Mouse (Mus musculus) kidney, adult 2 months (tissue): ENCODE measurements around the gene D11Wsu47e. TPM values are rescaled to one million over a fixed set of nuclear protein-coding genes. Genes with fewer than 3 reads are reported as not detected.
A peak's percentile ranks its signal among the peaks of the same experiment; 100 is the strongest.
"Not testable (repeated sequence)": the region's sequence is repeated elsewhere in the genome, so short reads cannot be mapped to it uniquely, and the experiment has no call there.

Source experiments
- DNase-seq: peaks from one replicate; pipeline ENCODE4 v3.0.0; 2021
- H3K27ac ChIP-seq: fragments of 200-500 bp; 2 replicates; pipeline ENCODE4 v1.5.1; 2012; ENCODE audit warnings: low read depth, low read length, control low read depth, inconsistent platforms; ENCODE audit not compliant: insufficient read depth
- H3K27me3 ChIP-seq: fragments of 200-500 bp; replicated peaks from 2 replicates; pipeline ENCODE4 v1.6.1; 2012; ENCODE audit warnings: mild to moderate bottlenecking, moderate library complexity, low read length, inconsistent platforms; ENCODE audit not compliant: control insufficient read depth, insufficient read depth
- H3K36me3 ChIP-seq: fragments of 200-500 bp; 2 replicates; pipeline ENCODE4 v1.6.1; 2012; ENCODE audit warnings: mild to moderate bottlenecking, moderate library complexity, low read length, inconsistent platforms; ENCODE audit not compliant: control insufficient read depth, insufficient read depth
- H3K4me1 ChIP-seq: fragments of 200-500 bp; 2 replicates; pipeline ENCODE4 v1.6.1; 2011; ENCODE audit warnings: low read length; ENCODE audit not compliant: control insufficient read depth, insufficient read depth
- H3K4me3 ChIP-seq: fragments of 200-500 bp; 2 replicates; pipeline ENCODE4 v1.5.1; 2011; ENCODE audit warnings: mild to moderate bottlenecking, low read depth, low read length, control low read depth; ENCODE audit not compliant: insufficient read depth
- CTCF ChIP-seq: fragments of 200-500 bp; conservative IDR thresholded peaks from 2 replicates; pipeline ENCODE4 v1.5.1; 2011; ENCODE audit warnings: low read depth, mild to moderate bottlenecking, control low read depth, low read length, moderate library complexity, mixed read lengths; ENCODE audit not compliant: insufficient read depth, insufficient read length
- POLR2A ChIP-seq: fragments of 200-500 bp; IDR thresholded peaks from one replicate; pipeline ENCODE4 v1.6.1; 2011; ENCODE audit warnings: low read depth, low read length, control low read depth
- WGBS: fragments of 180-500 bp; shearing (Covaris S2); methylation state at CpG from one replicate; pipeline ENCODE4 v1.1.7; 2018; 5-methylcytosine and 5-hydroxymethylcytosine counted together
- polyA plus RNA-seq: library from polyadenylated mRNA; depleted of rRNA; stranded (reverse); fragments of >200 nt; gene quantifications from 2 replicates; pipeline ENCODE4 v1.2.3, GENCODE M21; 2012

The D11Wsu47e gene
- polyA plus RNA-seq, 1 experiment: 7.6 TPM

DNA sequence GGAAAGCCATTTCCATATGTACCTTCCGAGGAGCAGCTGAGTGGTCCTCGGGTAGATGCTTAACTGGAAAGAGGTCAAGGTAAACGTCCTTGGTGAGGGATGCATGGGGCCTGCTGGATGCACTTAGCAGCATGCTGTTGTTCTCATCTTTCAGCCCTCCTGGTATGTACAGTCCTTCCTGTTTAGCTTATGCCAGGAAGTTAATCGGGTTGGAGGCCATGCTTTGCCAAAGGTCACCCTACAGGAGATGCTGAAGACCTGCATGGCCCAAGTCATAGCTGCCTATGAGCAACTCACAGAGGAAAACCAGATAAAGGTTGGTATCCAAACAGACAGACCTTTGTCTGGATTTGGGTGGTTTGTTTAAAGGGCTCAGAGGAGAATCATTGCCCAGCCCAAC is 27.0 kb upstream of the D11Wsu47e start:
- H3K27me3 ChIP-seq: no peaks in the 10 kb centered on the region
- no peak overlapping the region for H3K27ac ChIP-seq
- H3K36me3 ChIP-seq: peaks cover 4% of the 10 kb centered on the region; the same call in 1 of the 2 replicates
- no peak overlapping the region for H3K4me3 ChIP-seq
- peaks cover 9% of the 10 kb centered on the region; the same call in 1 of the 2 replicates for H3K4me1 ChIP-seq
- TF ChIP-seq CTCF: no peak
- 51% methylated on average over 4 of the region's 4 CpGs for WGBS
- no peak for DNase-seq

DNA sequence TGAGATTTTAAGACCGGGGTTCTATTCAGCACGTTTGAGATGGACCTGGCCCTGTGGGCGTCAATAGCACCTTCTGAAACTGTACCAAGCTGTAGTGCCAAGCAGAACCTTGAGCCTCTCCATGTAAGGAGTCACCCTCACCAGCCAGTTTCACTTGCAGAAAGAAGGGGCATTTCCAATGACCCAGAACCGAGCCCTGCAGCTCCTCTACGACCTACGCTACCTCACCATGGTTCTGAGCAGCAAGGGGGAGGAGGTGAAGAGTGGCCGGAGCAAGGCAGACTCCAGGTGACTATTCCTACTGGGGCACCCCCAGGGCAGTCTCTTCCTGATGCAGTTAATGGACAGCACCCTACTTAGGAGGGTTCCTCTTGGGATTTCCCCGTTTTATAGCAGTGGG is 25.9 kb upstream of the D11Wsu47e start:
- no peaks in the 10 kb centered on the region for H3K27me3 ChIP-seq
- H3K4me3 ChIP-seq: no peak overlapping the region
- peak; percentile 69 for DNase-seq
- WGBS: 42% methylated on average over 8 of the region's 8 CpGs
- H3K36me3 ChIP-seq: peaks cover 4% of the 10 kb centered on the region; the same call in 1 of the 2 replicates
- no peak overlapping the region for H3K27ac ChIP-seq
- peaks cover 6% of the 10 kb centered on the region; the same call in 1 of the 2 replicates for H3K4me1 ChIP-seq
- TF ChIP-seq POLR2A (no peak), CTCF (no peak)

DNA sequence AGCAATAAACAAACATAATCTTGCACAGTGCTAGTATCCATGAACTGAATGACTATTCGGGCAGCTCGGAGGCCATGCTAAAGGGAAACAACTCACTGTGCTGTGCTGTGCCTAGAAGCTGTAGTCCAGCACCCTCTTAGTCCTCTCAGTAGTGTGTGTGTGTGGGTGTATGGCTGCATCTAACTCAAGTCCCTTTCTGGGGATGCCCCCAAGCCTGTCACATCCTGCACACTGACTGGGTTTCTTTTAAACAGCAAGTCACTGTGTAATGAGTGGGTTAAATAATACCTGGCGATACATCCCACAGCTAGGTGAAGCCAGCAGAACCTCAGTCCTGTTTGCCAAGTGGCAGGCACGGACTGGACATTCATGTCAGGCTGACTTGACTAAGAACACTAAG is 25.4 kb upstream of the D11Wsu47e start:
- peaks cover 7% of the 10 kb centered on the region; the same call in 1 of the 2 replicates for H3K36me3 ChIP-seq
- peaks cover 6% of the 10 kb centered on the region; the same call in 1 of the 2 replicates for H3K4me1 ChIP-seq
- no peaks in the 10 kb centered on the region for H3K27me3 ChIP-seq
- H3K27ac ChIP-seq: no peak overlapping the region
- 46% methylated on average over 4 of the region's 4 CpGs for WGBS
- no peak for DNase-seq
- H3K4me3 ChIP-seq: no peak overlapping the region
- TF ChIP-seq POLR2A: no peak
- no peak for TF ChIP-seq CTCF

DNA sequence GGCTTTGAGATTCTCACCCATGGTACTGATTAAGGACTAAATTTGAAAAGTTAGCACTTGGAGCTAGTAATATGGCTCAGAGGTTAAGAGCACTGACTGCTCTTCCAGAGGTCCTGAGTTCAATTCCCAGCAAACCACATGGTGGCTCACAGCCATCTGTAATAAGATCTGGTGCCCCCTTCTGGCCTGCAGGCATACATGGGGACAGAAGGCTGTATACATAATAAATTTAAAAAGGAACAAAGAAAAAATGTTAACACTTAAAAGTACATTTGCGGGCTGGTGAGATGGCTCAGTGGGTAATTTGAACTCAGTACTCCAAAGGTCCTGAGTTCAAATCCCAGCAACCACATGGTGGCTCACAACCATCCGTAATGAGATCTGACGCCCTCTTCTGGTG is 24.0 kb upstream of the D11Wsu47e start:
- H3K4me1 ChIP-seq, H3K4me3 ChIP-seq, H3K36me3 ChIP-seq, H3K27ac ChIP-seq, DNase-seq, H3K27me3 ChIP-seq: not testable (repeated sequence)
- 97% methylated on average over 3 of the region's 3 CpGs for WGBS

DNA sequence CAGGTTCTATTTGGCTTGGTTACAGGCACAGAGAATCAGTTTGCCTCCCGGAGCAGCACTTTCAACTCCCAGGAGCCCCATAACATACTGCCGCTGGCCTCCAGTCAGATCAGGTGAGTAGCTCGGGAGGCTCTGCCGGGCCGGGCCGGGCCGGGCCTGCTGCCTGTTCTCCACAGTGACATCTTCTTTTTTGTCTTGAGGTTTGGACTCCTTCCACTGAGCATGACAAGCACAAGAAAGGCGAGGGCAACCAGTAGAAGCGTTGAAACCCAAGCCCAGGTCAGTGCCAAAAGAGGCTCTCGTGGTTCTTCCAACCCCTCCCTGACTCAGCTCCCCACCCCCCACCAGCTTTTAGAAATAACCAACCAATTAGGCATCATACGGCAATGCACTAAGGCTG is 23.3 kb upstream of the D11Wsu47e start:
- Histone ChIP-seq H3K4me3 (no peak overlapping the region), H3K4me1 (peaks cover 6% of the 10 kb centered on the region; the same call in 1 of the 2 replicates), H3K36me3 (peaks cover 7% of the 10 kb centered on the region; the same call in 1 of the 2 replicates), H3K27ac (no peak overlapping the region), H3K27me3 (no peaks in the 10 kb centered on the region)
- no peak for TF ChIP-seq POLR2A
- TF ChIP-seq CTCF: no peak
- 88% methylated on average over 11 of the region's 11 CpGs for WGBS
- DNase-seq: no peak

DNA sequence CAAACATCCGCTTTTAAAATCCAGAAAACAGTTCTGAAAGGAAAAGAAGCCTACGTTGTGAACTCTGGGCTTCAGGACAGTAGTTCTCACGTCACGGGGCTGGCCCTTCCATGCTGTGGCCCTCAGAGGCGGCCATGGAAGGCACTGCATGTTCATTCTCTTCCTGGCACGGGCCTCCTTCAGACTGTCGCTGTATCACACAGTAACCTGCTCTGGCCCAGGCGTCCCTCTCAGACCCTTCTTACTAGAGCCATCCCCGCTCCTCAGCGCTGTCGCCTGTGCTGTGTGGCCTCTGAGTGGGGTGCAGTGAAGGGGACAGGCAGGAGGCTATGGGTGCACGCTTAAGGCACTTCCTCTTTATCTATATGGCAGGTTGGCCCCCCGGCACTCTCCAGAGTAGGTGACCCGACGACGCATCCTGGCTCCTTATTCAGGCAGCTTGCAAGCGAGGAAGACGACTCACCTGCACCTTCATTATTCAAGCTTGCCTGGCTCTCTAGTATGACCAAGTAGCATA is 22.3 kb upstream of the D11Wsu47e start:
- no peak for DNase-seq
- peaks cover 7% of the 10 kb centered on the region; the same call in 1 of the 2 replicates for H3K36me3 ChIP-seq
- H3K27me3 ChIP-seq: no peaks in the 10 kb centered on the region
- H3K4me3 ChIP-seq: no peak overlapping the region
- peaks cover 13% of the 10 kb centered on the region; the same call in 1 of the 2 replicates for H3K4me1 ChIP-seq
- TF ChIP-seq POLR2A (no peak), CTCF (no peak)
- no peak overlapping the region for H3K27ac ChIP-seq
- 89% methylated on average over 18 of the region's 18 CpGs for WGBS

DNA sequence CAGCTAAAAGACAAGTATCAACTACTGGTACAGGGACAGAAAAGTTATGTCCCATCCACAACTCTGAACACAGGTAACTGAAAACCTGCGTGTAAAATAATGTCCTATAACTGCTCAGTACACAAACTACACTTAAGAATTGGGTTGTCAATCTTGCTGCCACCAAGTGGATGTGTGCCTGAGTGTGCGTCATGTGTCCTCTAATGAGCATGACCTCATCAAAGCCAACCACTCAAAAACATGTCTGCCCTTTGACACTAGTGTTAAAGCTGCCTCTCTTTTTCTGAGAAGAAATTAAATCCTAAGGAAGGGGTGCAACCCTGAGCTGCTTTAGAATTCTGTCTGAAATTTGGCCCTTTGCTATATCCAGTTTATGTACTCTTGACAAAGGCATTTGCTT is 19.9 kb upstream of the D11Wsu47e start:
- WGBS: 57% methylated on average over 2 of the region's 2 CpGs
- TF ChIP-seq POLR2A (no peak), CTCF (no peak)
- no peak for DNase-seq

DNA sequence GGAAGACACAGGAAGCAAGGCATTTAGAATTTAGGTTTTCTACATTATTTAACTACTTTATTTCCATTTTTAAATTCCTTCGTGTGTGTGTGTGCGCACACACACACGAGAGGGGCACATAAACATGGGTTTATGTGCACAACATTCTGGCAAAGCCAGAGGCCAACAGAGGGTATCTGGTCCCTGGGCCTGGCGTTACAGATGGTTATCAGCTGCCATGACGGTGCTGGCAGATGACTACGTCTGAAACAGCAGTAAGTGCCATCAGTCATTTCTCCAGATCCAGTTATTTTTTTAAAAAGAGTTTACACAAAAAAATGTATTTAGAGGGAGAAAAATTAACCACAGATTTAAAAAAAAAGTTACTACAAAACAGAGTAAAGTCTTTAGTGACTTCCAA is 18.0 kb upstream of the D11Wsu47e start:
- DNase-seq: no peak
- Histone ChIP-seq H3K27ac (peak overlapping the region; percentile 77; the same call in 1 of the 2 replicates), H3K36me3 (peaks cover 6% of the 10 kb centered on the region), H3K4me1 (peaks cover 23% of the 10 kb centered on the region), H3K4me3 (no peak overlapping the region), H3K27me3 (no peaks in the 10 kb centered on the region)
- WGBS: 47% methylated on average over 6 of the region's 6 CpGs
- TF ChIP-seq CTCF (no peak), POLR2A (no peak)

More for the DNA sequence above, 19.9 kb upstream of the D11Wsu47e start:
- Histone ChIP-seq H3K4me3 (no peak overlapping the region), H3K27ac (no peak overlapping the region), H3K4me1 (peaks cover 24% of the 10 kb centered on the region), H3K36me3 (peaks cover 7% of the 10 kb centered on the region; the same call in 1 of the 2 replicates), H3K27me3 (no peaks in the 10 kb centered on the region)
